Mouse (Mus musculus): ENCODE results near the gene Vmn1r198.

GRCm38 (mm10) chr13:22350064-22350463, at the start of gene Vmn1r198:
- TF ChIP-seq POLR2A (IDR thresholded peaks at IDR 0.05; ENCODE audit: insufficient read depth, low read depth, low read length) (no peak), CTCF (IDR thresholded peaks at IDR 0.05; ENCODE audit: insufficient read depth, low read depth, low read length) (no peak)

Measured in olfactory bulb, adult 2 months (tissue).